Mouse (Mus musculus) neural tube, embryonic 15.5 days (tissue): Measurements from ENCODE around the gene Slc26a10. TPM values are rescaled to one million over a fixed set of nuclear protein-coding genes. Genes with fewer than 3 reads are reported as not detected.
"Not testable (repeated sequence)": the region's sequence is repeated elsewhere in the genome, so short reads cannot be mapped to it uniquely, and the experiment has no call there.

Experiments used
- ATAC-seq: fragments of 200-750 bp; cut with Nextera tagmentation; 2 replicates; pipeline ENCODE4 v1.8.0; 2017; ENCODE audit warnings: mild to moderate bottlenecking, moderate TSS enrichment, moderate library complexity; ENCODE audit not compliant: low FRiP score
- H3K27ac ChIP-seq: fragments of 300-500 bp; sonication (generic); replicated peaks from 2 replicates; pipeline ENCODE4 v1.5.1; 2015; ENCODE audit warnings: mild to moderate bottlenecking, inconsistent platforms
- H3K27me3 ChIP-seq: fragments of 300-500 bp; sonication (generic); replicated peaks from 2 replicates; pipeline ENCODE4 v1.6.1; 2015; ENCODE audit warnings: inconsistent platforms
- H3K36me3 ChIP-seq: fragments of 300-500 bp; sonication (generic); 2 replicates; pipeline ENCODE4 v1.6.1; 2015; ENCODE audit warnings: inconsistent platforms
- H3K4me1 ChIP-seq: fragments of 300-500 bp; sonication (generic); 2 replicates; pipeline ENCODE4 v1.6.1; 2015; ENCODE audit warnings: inconsistent platforms
- H3K4me2 ChIP-seq: fragments of 300-500 bp; sonication (generic); 2 replicates; pipeline ENCODE4 v1.6.1; 2015; ENCODE audit warnings: inconsistent platforms, mild to moderate bottlenecking, moderate library complexity
- H3K4me3 ChIP-seq: fragments of 300-500 bp; sonication (generic); replicated peaks from 2 replicates; pipeline ENCODE4 v1.5.1; 2015; ENCODE audit warnings: mild to moderate bottlenecking, inconsistent platforms
- H3K9ac ChIP-seq: fragments of 300-500 bp; sonication (generic); replicated peaks from 2 replicates; pipeline ENCODE4 v1.6.1; 2015; ENCODE audit warnings: mild to moderate bottlenecking, inconsistent platforms
- H3K9me3 ChIP-seq: fragments of 300-500 bp; sonication (generic); replicated peaks from 2 replicates; pipeline ENCODE4 v1.6.1; 2016; ENCODE audit warnings: inconsistent platforms
- WGBS: fragments of 180-500 bp; shearing (Covaris S2); methylation state at CpG from one replicate; pipeline ENCODE4 v1.1.7; 2015; ENCODE audit warnings: mixed read lengths; 5-methylcytosine and 5-hydroxymethylcytosine counted together
- polyA plus RNA-seq: library from polyadenylated mRNA; unstranded; fragments of >200 nt; fragmentation: Nextera tagmentation; extraction: Ambion mirVana; gene quantifications from 2 replicates; pipeline ENCODE4 v1.2.1, GENCODE M21; 2015

Slc26a10 gene
- polyA plus RNA-seq, 1 experiment from 2014 or later: 1.0 TPM

GRCm38 (mm10) chr10:127138328-127139141 is 41.9 kb downstream of the Slc26a10 start:
- no peaks in the 10 kb centered on the region for H3K27me3 ChIP-seq
- no peak overlapping the region for H3K4me2 ChIP-seq
- no peaks in the 10 kb centered on the region for H3K36me3 ChIP-seq
- H3K4me3 ChIP-seq: no peak overlapping the region
- WGBS: 91% methylated on average over 18 of the region's 18 CpGs
- H3K27ac ChIP-seq: no peak overlapping the region
- ATAC-seq: no peak
- H3K9me3 ChIP-seq: no peaks in the 10 kb centered on the region
- H3K9ac ChIP-seq: no peak overlapping the region
- H3K4me1 ChIP-seq: no peaks in the 10 kb centered on the region

GRCm38 (mm10) chr10:127137896-127138295 is 42.5 kb downstream of the Slc26a10 start:
- H3K4me3 ChIP-seq: no peak overlapping the region
- H3K27me3 ChIP-seq: no peaks in the 10 kb centered on the region
- no peak overlapping the region for H3K27ac ChIP-seq
- no peaks in the 10 kb centered on the region for H3K36me3 ChIP-seq
- ATAC-seq: no peak
- H3K9me3 ChIP-seq: no peaks in the 10 kb centered on the region
- 81% methylated on average over 3 of the region's 3 CpGs for WGBS
- no peaks in the 10 kb centered on the region for H3K4me1 ChIP-seq
- H3K4me2 ChIP-seq: no peak overlapping the region
- H3K9ac ChIP-seq: no peak overlapping the region

- Histone ChIP-seq H3K9ac (no peak overlapping the region), H3K4me2 (no peak overlapping the region), H3K4me1 (no peaks in the 10 kb centered on the region), H3K36me3 (no peaks in the 10 kb centered on the region), H3K4me3 (no peak overlapping the region), H3K9me3 (no peaks in the 10 kb centered on the region), H3K27me3 (no peaks in the 10 kb centered on the region), H3K27ac (no peak overlapping the region)
- 92% methylated on average over 4 of the region's 4 CpGs for WGBS
- ATAC-seq: no peak
Observed at GRCm38 (mm10) chr10:127136510-127136909, 43.9 kb downstream of the Slc26a10 start.

- Histone ChIP-seq H3K27me3 (no peaks in the 10 kb centered on the region), H3K9ac (no peak overlapping the region), H3K4me1 (no peaks in the 10 kb centered on the region), H3K4me2 (no peak overlapping the region), H3K9me3 (no peaks in the 10 kb centered on the region), H3K36me3 (no peaks in the 10 kb centered on the region), H3K27ac (no peak overlapping the region), H3K4me3 (no peak overlapping the region)
- WGBS: 58% methylated on average over 8 of the region's 8 CpGs
- no peak for ATAC-seq
Observed at GRCm38 (mm10) chr10:127135118-127135836, 45.2 kb downstream of the Slc26a10 start.

- not testable (repeated sequence) for H3K4me3 ChIP-seq, H3K27me3 ChIP-seq, H3K9me3 ChIP-seq, H3K4me2 ChIP-seq, H3K9ac ChIP-seq, H3K4me1 ChIP-seq, ATAC-seq, H3K36me3 ChIP-seq, H3K27ac ChIP-seq
- WGBS: 85% methylated on average over 3 of the region's 3 CpGs
Observed at GRCm38 (mm10) chr10:127134394-127135035, 45.9 kb downstream of the Slc26a10 start.

GRCm38 (mm10) chr10:127132469-127132868 is 48.0 kb downstream of the Slc26a10 start:
- ATAC-seq: no peak
- 70% methylated on average over 5 of the region's 5 CpGs for WGBS

GRCm38 (mm10) chr10:127129431-127129830 is 51.0 kb downstream of the Slc26a10 start:
- Histone ChIP-seq H3K4me2 (no peak overlapping the region), H3K36me3 (no peaks in the 10 kb centered on the region), H3K4me1 (no peaks in the 10 kb centered on the region), H3K9me3 (no peaks in the 10 kb centered on the region), H3K4me3 (no peak overlapping the region), H3K27me3 (no peaks in the 10 kb centered on the region), H3K27ac (no peak overlapping the region), H3K9ac (no peak overlapping the region)
- WGBS: 71% methylated on average over 4 of the region's 4 CpGs
- ATAC-seq: no peak

More at GRCm38 (mm10) chr10:127132469-127132868, 48.0 kb downstream of the Slc26a10 start:
- Histone ChIP-seq H3K9me3 (no peaks in the 10 kb centered on the region), H3K4me2 (no peak overlapping the region), H3K4me3 (no peak overlapping the region), H3K27me3 (no peaks in the 10 kb centered on the region), H3K36me3 (no peaks in the 10 kb centered on the region), H3K4me1 (no peaks in the 10 kb centered on the region), H3K27ac (no peak overlapping the region), H3K9ac (no peak overlapping the region)

GRCm38 (mm10) chr10:127127711-127128279 is 52.6 kb downstream of the Slc26a10 start:
- no peak for ATAC-seq
- H3K36me3 ChIP-seq: no peaks in the 10 kb centered on the region
- no peak overlapping the region for H3K27ac ChIP-seq
- H3K4me2 ChIP-seq: no peak overlapping the region
- no peak overlapping the region for H3K9ac ChIP-seq
- WGBS: 87% methylated on average over 7 of the region's 7 CpGs
- H3K27me3 ChIP-seq: no peaks in the 10 kb centered on the region
- no peak overlapping the region for H3K4me3 ChIP-seq
- peaks cover 10% of the 10 kb centered on the region for H3K4me1 ChIP-seq
- H3K9me3 ChIP-seq: no peaks in the 10 kb centered on the region

- no peak overlapping the region for H3K9ac ChIP-seq
- no peaks in the 10 kb centered on the region for H3K27me3 ChIP-seq
- H3K4me1 ChIP-seq: peaks cover 22% of the 10 kb centered on the region
- no peaks in the 10 kb centered on the region for H3K36me3 ChIP-seq
- no peak overlapping the region for H3K4me2 ChIP-seq
- WGBS: 90% methylated on average over 5 of the region's 5 CpGs
- H3K4me3 ChIP-seq: no peak overlapping the region
- no peak overlapping the region for H3K27ac ChIP-seq
- no peak for ATAC-seq
- H3K9me3 ChIP-seq: no peaks in the 10 kb centered on the region
Observed at GRCm38 (mm10) chr10:127126579-127126978, 53.9 kb downstream of the Slc26a10 start.

GRCm38 (mm10) chr10:127125210-127126001 is 55.0 kb downstream of the Slc26a10 start:
- ATAC-seq: no peak
- no peaks in the 10 kb centered on the region for H3K27me3 ChIP-seq
- H3K27ac ChIP-seq: no peak overlapping the region
- H3K4me2 ChIP-seq: no peak overlapping the region
- 77% methylated on average over 9 of the region's 9 CpGs for WGBS
- H3K9ac ChIP-seq: no peak overlapping the region
- no peaks in the 10 kb centered on the region for H3K9me3 ChIP-seq
- H3K4me3 ChIP-seq: no peak overlapping the region
- H3K4me1 ChIP-seq: peaks cover 24% of the 10 kb centered on the region
- H3K36me3 ChIP-seq: no peaks in the 10 kb centered on the region

GRCm38 (mm10) chr10:127123436-127123805 is 57.0 kb downstream of the Slc26a10 start:
- Histone ChIP-seq H3K9me3 (no peaks in the 10 kb centered on the region), H3K36me3 (peaks cover 11% of the 10 kb centered on the region), H3K4me3 (peak overlapping the region; percentile 96), H3K9ac (peak overlapping the region; percentile 40; the same call in 1 of the 2 replicates), H3K27ac (peak overlapping the region; percentile 91), H3K4me1 (peaks cover 39% of the 10 kb centered on the region), H3K27me3 (no peaks in the 10 kb centered on the region), H3K4me2 (peak overlapping the region; percentile 59)
- peak; percentile 19 for ATAC-seq
- WGBS: 10% methylated on average over 4 of the region's 4 CpGs
